Mouse (Mus musculus) MEL-GATA-1-ER (cell line): ENCODE results near the gene Hoxc12.

ENCODE experiments used
- DNase-seq: peaks from one replicate; pipeline ENCODE4 v3.0.0-alpha.2; 2012; ENCODE audit warnings: low read depth; ENCODE audit errors: extremely low read depth

The Hoxc12 gene

DNA sequence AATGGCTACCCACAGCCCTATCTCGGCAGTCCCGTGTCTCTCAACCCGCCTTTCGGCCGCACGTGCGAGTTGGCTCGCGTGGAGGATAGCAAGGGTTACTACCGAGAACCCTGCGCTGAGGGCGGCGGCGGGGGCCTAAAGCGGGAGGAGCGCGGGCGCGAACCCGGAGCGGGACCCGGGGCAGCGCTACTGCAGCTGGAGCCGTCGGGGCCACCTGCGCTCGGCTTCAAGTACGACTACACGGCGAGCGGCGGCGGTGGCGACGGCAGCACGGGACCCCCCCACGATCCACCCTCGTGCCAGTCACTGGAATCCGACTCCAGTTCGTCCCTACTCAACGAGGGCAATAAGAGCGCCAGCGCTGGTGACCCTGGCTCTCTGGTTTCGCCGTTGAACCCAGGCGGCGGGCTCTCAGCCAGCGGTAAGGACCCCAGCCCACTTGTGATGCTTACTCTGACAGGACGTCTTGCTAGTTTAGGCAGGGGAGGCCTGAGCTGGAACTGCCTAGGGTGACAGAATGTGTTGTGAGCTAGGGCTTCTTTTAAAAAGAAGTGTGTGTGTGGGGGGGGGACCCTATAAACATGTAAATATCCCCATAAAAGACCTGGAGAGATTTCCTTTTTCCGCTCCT, 594 bp downstream of the Hoxc12 start:
- no peak for DNase-seq

GRCm38 (mm10) chr15:102939256-102940155, 2.9 kb downstream of the Hoxc12 start:
- no peak for DNase-seq

DNA sequence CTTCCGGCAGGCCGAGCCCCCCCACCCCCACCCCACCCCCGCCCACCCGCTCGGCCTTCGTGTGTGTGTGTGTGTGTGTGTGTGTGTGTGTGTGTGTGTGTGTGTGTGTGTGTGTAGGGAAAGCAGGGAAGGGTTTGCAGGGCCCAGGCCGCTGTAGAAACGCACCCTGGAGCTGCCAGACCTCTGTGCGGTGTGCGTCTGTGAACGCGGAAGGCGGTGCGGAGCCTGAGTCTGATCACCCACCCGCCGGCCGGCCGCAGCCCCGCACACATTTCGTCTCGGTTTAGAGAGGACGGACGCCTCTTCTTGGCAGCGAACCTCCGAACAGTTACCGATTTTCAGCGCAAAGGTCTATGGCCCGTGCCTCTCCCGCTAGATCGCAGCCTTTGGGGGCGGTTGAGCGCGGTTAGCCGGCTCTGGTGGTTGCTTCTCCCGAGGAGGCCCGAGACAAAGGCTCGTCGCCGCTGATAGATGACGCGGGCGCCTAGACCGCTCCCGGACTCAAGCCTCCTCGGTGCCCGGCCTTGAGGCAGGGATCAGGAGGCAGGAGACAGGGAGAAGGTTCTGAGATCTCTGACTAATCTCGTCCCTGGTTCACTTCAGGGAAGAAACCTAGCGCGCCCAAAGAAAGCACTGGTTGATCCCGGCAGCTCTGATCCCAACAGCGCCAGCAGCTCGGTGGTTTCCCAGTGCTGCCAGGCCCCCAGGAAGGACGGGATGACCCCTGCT, 6.3 kb downstream of the Hoxc12 start:
- DNase-seq: no peak

GRCm38 (mm10) chr15:102943468-102943813, 6.9 kb downstream of the Hoxc12 start:
- DNase-seq: no peak

DNA sequence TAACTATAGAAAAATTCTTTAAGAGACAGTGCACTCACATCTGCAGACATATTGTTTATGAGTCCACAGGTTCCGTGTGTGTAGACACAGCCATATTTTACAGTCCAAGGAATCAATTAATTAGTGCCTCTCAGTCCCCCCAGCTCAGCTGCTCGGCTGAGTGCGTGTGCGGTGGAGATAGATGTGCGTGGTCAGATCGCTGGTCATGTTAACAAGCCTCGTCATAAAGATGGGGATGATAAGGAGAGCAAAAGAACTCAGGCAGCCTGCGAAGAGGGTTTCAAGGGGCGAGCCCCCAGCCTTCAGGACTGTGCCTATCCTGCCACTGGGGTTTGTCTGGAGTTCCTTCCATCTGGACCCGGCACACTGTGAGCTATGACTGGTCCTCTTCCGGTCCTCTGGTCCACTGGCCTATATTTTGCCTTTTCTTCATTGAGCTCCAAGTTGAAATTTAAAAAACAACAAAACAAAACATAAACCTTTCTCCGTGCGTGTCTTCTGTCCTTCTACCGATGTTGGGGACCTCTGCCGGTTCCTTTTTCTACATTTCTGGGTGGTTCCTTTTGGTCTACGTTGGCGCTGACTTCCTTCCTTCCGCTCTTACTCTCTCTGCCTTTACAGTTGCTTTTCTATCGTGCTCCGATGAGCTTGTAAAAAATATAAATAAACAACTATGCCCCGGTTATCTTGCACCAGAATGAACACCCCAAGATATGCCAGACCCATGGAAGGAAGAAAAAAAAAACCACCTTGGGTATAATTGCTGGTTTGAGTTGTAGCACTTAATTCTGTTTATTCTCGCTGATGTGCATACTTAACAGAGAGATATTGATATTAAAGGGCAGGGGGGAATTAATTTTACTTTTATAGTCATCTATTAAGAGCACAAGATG, 8.9 kb downstream of the Hoxc12 start:
- peak; percentile 69 for DNase-seq

GRCm38 (mm10) chr15:102947276-102947675, 10.7 kb downstream of the Hoxc12 start:
- DNase-seq: no peak

GRCm38 (mm10) chr15:102948842-102949241, 12.3 kb downstream of the Hoxc12 start:
- DNase-seq: no peak

DNA sequence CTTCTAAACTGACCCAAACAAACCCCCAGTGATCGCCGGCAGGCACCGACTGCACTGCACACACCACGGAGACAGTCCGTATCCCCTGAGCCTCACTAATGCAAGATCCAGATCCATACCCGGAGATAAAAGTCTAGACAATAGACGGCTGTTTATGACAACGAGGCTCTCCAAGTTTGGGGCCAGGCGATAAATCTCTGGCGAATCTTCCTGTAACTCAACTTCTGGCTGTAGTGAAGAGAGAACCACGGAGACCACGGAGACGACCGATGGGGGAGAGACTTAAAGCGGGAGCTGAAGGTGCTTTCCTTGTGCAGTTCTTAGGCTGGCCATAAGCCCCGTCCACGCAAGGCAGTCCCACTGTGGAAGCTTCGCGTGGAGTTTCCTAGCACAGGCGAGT, 13.1 kb downstream of the Hoxc12 start:
- no peak for DNase-seq

- DNase-seq: no peak
Observed at GRCm38 (mm10) chr15:102950877-102951276, 14.3 kb downstream of the Hoxc12 start.

DNA sequence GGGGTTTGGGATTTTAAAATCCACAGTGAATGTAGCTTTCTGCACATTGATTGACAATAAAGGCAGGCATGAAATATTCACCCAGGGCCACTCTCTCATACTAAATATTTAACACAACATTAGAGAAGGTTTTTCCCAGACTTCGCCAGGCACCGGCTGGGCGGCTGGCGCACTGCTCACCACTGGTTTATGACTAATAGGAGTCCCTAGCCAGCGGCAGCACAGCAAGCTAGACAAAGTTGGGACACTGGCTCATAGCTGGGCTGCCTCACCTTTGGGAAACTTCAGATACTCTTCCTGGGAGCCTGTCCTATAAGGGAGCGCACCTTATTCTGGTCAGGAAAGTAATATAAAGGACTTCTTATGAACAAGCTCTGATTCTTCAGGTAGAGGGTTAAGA, 17.0 kb downstream of the Hoxc12 start:
- DNase-seq: no peak

DNA sequence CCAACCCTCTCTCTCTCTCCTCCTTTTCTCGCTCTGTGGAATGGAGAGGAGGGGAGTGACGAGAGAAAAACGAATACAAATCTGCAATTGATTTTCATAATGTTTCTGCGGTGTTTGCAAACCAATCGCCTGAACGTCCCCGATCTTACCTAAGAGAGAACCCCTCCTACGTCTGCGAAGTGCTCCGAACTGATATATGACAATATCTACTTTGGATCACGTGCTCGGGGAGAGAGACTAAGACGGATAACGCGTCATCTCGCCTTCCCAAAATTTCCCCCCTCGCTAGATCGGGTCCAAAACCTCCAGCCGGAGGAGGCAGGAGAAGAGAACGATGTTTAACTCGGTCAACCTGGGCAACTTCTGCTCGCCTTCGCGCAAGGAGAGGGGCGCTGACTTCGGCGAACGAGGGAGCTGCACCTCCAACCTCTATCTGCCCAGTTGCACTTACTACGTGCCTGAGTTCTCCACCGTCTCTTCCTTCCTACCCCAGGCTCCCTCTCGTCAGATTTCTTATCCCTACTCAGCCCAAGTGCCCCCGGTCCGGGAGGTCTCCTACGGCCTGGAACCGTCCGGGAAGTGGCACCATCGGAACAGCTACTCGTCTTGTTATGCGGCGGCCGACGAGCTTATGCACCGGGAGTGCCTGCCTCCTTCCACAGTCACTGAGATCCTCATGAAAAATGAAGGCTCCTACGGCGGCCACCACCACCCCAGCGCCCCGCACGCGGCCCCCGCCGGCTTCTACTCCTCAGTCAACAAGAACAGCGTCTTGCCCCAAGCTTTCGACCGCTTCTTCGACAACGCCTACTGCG, 17.8 kb downstream of the Hoxc12 start, which contains the start of gene Hoxc11:
TSS of gene Hoxc11 (plus strand) at position 236 of the 815 bp plus-strand sequence.
- no peak for DNase-seq

- DNase-seq: no peak
Observed at GRCm38 (mm10) chr15:102955007-102955382, 18.4 kb downstream of the Hoxc12 start.

DNA sequence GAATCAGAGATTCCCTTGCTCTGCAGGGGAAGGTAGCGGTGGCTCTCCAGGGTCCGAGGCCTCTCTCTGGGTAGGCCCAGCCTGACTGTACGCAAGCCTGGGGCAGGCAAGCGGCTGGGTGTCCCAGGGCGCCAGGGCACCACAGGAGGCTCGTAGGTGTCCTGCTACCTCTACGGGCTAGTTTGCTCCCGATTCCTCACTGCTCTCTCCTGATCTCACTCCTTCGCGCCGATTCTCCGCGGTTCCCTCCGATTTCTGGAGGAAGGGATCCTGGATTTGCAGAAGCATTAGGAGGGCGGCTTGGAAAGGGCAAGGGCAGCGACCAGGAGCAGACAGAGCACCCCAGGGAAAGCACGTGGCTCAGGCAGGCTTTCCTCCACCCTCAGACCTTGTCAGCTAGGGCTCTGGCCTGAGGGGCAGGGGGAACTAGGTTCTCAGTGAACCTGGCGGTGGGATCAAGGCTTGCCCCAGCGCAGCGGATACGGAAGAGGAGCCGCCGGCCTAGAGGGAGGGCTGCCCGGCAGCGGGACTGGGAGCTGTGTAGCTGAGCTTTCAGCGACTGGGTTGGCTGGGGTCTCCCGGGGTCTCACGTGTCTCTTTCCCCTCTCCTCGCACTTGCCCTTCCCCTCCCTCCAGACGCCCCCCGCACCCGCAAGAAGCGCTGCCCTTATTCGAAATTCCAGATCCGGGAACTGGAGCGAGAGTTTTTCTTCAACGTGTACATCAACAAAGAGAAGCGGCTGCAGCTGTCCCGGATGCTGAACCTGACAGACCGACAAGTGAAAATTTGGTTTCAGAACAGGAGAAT, 19.5 kb downstream of the Hoxc12 start:
- no peak for DNase-seq

- DNase-seq: no peak
Observed at GRCm38 (mm10) chr15:102956906-102957305, 20.3 kb downstream of the Hoxc12 start.

- DNase-seq: no peak
Observed at GRCm38 (mm10) chr15:102959663-102960191, 23.2 kb downstream of the Hoxc12 start.

- no peak for DNase-seq
Observed at GRCm38 (mm10) chr15:102961728-102962127, 25.2 kb downstream of the Hoxc12 start.

GRCm38 (mm10) chr15:102962492-102962891, 25.9 kb downstream of the Hoxc12 start:
- no peak for DNase-seq

DNA sequence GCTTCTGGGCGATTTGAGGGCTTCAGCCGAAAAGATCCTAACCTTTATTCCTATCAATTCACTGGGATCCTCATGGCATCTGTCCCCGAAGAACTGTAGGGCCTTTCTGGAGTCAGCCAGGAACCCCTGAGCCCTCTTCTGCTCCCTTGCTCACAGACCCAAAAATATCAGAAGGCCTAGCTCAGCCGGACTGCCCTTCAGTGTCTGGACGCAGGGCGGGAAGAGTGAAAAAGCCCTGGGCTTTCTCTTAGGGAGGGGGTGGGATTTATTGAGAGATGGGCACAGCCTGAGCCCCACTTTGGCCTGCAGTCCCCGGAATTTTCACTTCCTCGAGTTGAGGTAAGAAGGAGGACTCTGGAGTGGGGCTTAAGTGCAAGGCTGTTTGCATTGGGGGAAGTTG, 26.7 kb downstream of the Hoxc12 start:
- DNase-seq: no peak
